Mouse (Mus musculus) olfactory bulb, adult 2 months (tissue): Measurements from ENCODE around the gene Fyn. TPM values are rescaled to one million over a fixed set of nuclear protein-coding genes. Genes with fewer than 3 reads are reported as not detected.

Source experiments
- H3K27ac ChIP-seq: fragments of 200-500 bp; 2 replicates; pipeline ENCODE4 v1.5.1; 2012; ENCODE audit warnings: low read depth, low read length; ENCODE audit not compliant: insufficient read depth
- H3K4me1 ChIP-seq: fragments of 200-500 bp; 2 replicates; pipeline ENCODE4 v1.6.1; 2012; ENCODE audit warnings: low read length; ENCODE audit not compliant: control insufficient read depth, insufficient read depth
- H3K4me3 ChIP-seq: fragments of 200-500 bp; 2 replicates; pipeline ENCODE4 v1.5.1; 2012; ENCODE audit warnings: mild to moderate bottlenecking, low read depth, low read length, moderate library complexity; ENCODE audit not compliant: insufficient read depth
- CTCF ChIP-seq: fragments of 200-500 bp; IDR thresholded peaks from 2 replicates; pipeline ENCODE4 v1.5.1; 2012; ENCODE audit warnings: low read depth, mild to moderate bottlenecking, low read length, moderate library complexity; ENCODE audit not compliant: insufficient read depth
- POLR2A ChIP-seq: fragments of 200-500 bp; IDR thresholded peaks from 2 replicates; pipeline ENCODE4 v1.6.1; 2012; ENCODE audit warnings: mild to moderate bottlenecking, low read depth, low read length, moderate library complexity; ENCODE audit not compliant: insufficient read depth
- WGBS: fragments of 180-500 bp; shearing (Covaris S2); methylation state at CpG from one replicate; pipeline ENCODE4 v1.1.7; 2018; 5-methylcytosine and 5-hydroxymethylcytosine counted together
- polyA plus RNA-seq: library from polyadenylated mRNA; stranded (reverse); fragments of >200 nt; gene quantifications from 2 replicates; pipeline ENCODE4 v1.2.4, GENCODE M21; 2012; ENCODE audit warnings: low replicate concordance; ENCODE audit not compliant: missing spikeins, insufficient read depth, insufficient read length

Gene Fyn
- polyA plus RNA-seq, 1 experiment: 322 TPM

DNA sequence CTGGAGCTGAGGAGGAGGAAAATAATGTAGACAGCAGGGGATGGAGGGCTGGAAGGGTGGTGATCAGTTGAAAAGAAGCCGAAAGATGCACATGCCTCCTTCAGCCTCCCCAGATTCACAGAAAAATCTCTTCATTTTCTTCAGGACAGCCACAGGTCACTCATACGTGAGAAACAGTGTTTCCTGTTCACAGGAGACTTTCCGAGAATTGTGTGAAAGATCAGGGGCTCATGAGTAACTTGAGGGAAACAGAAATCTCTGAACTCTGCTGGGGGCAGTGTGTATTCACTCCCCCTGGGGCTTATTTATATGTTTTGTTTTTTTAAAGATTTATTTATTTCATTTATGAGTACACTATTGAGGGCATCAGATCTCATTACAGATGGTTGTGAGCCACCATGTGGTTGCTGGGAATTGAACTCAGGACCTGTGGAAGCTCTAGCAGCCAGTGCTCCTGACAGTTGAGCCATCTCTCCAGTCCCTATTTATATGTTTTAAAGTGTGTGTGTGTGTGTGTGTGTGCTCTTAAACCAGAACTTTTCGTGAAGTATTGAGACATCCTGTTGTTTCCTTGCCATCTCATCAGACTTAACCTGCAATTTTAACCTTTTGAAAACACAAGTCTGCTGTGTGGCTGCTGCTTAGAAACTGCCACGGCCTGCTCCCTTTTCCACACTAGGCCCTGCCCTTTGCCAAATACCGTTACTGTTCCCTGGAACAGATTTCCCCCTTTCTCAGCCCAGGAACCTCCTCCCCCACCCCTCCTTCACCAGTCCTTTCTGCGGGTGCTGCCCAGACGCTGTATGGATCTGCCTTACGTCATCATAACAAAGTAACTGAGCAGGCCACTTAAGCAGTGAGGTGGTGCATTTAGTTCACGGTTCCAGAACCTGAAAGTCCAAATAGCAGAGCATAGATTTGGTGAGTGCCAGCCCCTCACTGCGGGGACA is 118.1 kb downstream of the Fyn start:
- no peak overlapping the region for H3K4me3 ChIP-seq
- peaks cover 37% of the 10 kb centered on the region for H3K4me1 ChIP-seq
- no peak for TF ChIP-seq CTCF
- no peak for TF ChIP-seq POLR2A
- WGBS: 29% methylated on average over 11 of the region's 11 CpGs
- peak overlapping the region; percentile 46 for H3K27ac ChIP-seq

DNA sequence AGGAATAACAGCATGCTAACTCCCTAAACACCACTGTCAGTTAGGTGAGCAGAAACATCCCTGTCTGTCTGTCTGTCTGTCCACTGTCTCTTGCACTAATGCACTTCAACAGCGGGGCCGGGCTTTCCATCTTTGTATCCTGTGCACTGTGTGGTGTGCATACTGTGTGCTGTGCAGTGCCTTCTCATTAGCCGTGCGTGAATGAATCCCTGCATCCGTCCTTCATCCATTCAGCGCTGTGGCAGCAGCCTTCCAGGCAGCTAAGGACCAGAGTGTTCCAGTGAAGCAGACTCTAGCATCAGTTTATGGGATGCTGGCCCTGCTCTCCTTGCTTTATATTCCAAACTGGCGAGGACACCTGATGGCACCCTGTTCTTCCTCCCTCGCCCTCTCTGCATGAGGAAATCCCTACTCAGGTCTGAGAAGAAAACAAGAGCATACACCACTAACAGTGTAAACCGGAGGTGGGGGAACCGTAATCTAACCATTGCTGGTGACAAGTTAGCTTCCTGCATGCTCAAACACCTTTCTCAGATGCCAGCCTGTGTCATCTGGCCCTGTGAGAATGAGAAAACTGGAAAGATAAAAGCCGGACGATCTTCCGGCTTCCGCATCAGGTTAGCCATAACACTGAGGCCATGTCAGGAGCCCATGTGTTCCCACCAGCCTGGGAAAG is 119.2 kb downstream of the Fyn start:
- H3K4me1 ChIP-seq: peaks cover 34% of the 10 kb centered on the region
- no peak overlapping the region for H3K4me3 ChIP-seq
- TF ChIP-seq CTCF (no peak), POLR2A (no peak)
- peak overlapping the region; percentile 48 for H3K27ac ChIP-seq
- 55% methylated on average over 14 of the region's 14 CpGs for WGBS

DNA sequence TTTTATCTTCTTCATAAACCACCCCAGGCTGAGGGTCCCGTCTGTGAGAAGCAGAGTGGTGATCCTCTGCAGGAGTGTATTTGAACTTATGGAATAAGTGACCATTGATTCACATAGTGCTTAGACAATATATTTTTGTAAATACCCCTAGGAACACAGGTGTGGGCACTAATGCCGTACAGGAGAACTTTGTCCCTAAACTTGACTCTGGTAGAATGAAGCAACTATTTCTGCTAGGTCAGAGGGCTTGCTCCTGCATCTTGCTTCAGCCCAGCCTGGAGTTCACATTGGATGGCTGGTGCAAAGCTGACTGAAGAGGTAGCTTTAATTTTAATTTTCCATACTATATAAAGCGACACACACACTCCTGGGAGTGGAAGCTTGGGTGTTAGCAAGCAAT is 119.9 kb downstream of the Fyn start:
- Histone ChIP-seq H3K27ac (no peak overlapping the region), H3K4me3 (no peak overlapping the region), H3K4me1 (peaks cover 38% of the 10 kb centered on the region)
- TF ChIP-seq CTCF (no peak), POLR2A (no peak)
- WGBS: 82% methylated on average over 3 of the region's 3 CpGs

DNA sequence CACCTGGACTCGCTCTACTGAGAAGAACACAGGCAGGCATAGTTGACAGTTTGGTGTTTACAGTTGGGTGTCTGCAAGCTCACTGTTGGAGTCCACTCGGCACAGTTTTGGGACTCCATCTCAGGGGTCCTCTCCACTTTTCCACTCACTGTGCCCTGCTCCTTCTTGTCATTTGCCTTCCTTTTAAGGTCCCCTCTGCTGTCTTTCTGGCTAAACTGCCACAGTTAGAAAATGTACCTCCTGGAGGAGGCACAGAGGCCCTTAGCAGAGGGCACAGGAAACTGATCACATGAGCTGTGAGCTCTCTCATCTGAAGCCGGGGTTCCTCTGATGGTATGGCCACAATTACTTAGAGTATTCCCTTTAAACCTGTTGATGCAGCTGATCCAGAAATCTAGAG is 120.3 kb downstream of the Fyn start:
- no peak for TF ChIP-seq CTCF
- TF ChIP-seq POLR2A: no peak
- 61% methylated on average over 3 of the region's 3 CpGs for WGBS
- Histone ChIP-seq H3K4me1 (peaks cover 38% of the 10 kb centered on the region), H3K27ac (no peak overlapping the region), H3K4me3 (no peak overlapping the region)

DNA sequence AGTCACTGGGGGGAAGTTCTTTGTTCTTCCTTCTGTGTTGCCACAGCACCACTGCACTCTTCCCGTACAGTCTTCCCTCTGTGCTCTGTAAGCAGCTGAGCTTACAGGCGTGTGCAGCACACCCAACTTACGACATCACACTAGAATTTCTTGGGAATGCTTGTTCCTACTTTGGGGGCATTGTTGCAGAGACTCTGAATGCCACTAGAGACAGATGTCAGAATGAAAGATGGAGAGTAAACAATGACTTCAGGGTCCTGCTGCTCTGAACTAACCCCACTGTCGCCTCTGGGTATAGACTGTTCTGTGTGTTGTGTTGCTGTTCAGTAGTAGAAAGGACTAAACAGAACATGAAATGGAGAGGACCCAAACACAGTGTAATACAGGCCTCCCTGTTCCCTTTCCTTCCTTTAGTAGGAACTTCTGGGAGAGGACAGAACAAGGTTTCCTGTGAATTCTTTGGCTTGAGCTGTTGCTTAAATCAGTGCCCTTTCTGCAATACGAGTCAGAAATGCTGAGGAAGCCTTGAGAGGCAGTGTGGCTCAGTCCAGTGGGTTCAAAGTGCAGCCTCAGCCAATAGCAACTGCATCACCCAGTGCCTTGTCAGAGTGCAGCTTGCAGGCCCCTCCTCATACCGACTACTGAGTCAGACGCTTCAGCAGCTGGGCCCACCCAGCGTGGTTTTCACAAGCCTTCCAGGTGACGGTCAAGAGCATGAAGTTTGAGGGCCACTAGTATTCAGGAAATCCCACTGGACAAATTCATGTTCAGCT is 121.9 kb downstream of the Fyn start:
- peaks cover 36% of the 10 kb centered on the region for H3K4me1 ChIP-seq
- TF ChIP-seq POLR2A (no peak), CTCF (no peak)
- no peak overlapping the region for H3K27ac ChIP-seq
- 62% methylated on average over 9 of the region's 9 CpGs for WGBS
- no peak overlapping the region for H3K4me3 ChIP-seq

DNA sequence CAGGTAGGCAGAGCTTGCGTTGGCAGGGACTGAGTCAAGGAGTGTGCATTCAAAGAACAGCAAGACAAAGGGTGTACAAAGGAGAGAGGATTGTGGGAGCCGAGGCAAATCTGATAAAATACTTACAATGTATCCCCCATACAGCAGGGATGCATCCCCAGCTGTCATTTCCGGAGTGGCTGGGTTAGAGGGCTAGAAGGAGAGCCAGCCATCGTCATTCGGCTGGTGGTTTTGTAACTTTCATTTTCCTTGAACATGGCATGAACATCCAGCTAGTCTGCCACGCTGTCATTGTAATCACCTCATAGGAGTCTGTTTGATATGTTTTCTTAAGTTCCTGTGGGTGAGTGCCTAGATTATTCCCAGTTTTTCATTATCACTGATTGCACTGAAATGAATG is 123.5 kb downstream of the Fyn start:
- TF ChIP-seq CTCF (no peak), POLR2A (no peak)
- WGBS: 78% methylated on average over 6 of the region's 6 CpGs
- no peak overlapping the region for H3K27ac ChIP-seq

DNA sequence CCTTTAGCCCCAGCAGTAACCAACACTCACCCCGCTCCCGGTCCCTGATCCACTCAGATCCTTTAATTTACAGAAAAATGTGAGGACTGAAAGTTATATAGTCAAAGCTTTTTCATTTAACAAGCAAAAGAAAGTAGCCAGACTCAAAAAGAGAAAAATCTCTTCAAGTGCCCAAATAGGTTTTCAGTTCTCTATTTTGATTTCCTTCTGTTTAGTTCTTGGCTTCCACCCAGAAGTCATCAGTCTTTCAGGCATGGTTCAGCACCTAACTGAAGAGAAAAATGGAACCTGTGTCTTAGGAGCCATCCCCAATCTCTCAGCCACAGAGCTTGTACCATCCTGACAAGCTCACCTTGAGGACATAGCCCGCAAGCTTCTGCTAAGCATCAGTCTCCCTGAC is 124.4 kb downstream of the Fyn start:
- Histone ChIP-seq H3K4me1 (peaks cover 37% of the 10 kb centered on the region), H3K27ac (no peak overlapping the region), H3K4me3 (no peak overlapping the region)
- 90% methylated on average over 3 of the region's 3 CpGs for WGBS
- TF ChIP-seq CTCF (no peak), POLR2A (no peak)

More for the DNA sequence above, 123.5 kb downstream of the Fyn start:
- Histone ChIP-seq H3K4me1 (peaks cover 39% of the 10 kb centered on the region), H3K4me3 (no peak overlapping the region)

DNA sequence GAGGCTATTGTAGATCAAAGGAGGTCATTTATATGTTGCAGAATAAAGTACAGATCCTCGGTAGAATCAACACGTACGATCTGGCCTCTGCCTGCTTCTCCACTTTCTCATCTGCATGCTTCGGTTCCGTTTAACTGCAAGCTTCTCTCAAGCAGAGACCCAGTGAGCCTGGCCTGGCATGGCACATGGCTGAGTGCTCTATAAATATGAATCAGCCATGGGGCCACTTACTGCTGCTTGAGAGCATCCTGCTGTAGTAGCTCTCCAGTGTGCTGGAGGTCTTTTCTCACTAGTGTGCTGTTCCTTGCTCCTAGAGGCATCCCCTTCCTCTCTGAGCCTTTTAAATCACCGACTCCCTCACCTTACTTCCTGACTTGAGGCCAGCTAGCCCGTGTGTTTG is 130.0 kb downstream of the Fyn start:
- Histone ChIP-seq H3K4me1 (peaks cover 50% of the 10 kb centered on the region), H3K27ac (peak overlapping the region; percentile 65)
- no peak for TF ChIP-seq POLR2A

DNA sequence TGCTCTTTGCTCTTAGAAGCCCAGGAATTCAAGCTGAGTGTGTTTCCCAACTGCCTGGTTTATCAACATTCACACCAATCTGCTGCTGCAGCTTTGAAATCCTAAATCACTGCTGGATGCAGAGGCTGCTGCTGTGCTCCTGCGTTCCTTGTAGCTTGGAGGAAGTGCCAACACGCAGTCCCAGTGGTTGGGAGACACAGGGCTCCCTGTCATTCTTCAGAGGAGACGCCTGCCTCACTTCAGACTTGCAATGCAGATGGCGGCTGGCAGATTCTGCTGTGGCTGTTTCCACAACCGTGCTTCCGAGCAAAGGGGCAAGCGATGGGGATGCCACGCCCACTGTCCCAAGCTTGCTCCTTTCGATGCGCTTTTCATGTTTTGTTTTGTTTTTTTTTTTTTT is 132.9 kb downstream of the Fyn start:
- no peak for TF ChIP-seq CTCF
- no peak for TF ChIP-seq POLR2A
- Histone ChIP-seq H3K27ac (peak overlapping the region; percentile 70), H3K4me3 (no peak overlapping the region), H3K4me1 (peaks cover 57% of the 10 kb centered on the region)
- WGBS: 27% methylated on average over 10 of the region's 10 CpGs

More for the DNA sequence above, 130.0 kb downstream of the Fyn start:
- no peak overlapping the region for H3K4me3 ChIP-seq
- 18% methylated on average over 7 of the region's 7 CpGs for WGBS
